Mouse (Mus musculus): ENCODE measurements around the gene Gm10591.
"Not testable (repeated sequence)": the region's sequence is repeated elsewhere in the genome, so short reads cannot be mapped to it uniquely, and the experiment has no call there.

Gene Gm10591

DNA sequence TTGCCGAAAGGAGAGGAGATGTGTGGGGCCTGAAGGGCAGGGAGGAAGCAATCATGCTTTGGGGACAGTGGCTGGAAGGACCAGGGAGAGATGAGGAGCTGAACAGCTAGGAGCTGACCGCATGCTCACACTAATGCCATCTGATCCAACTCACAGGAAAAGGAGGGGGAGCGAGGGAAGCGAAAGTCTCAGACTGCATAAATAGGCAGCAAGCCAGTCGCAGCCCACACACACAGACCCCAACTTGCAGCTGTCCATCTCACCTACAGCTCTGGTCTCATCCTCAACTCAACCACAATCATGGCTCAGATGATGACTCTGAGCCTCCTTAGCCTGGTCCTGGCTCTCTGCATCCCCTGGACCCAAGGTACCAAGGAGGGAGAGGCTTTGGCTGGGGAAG lies at the start of gene Gm10591:
Gene Gm10591, plus strand, starts transcription at position 301 of the 400 bp plus-strand sequence.
- not testable (repeated sequence) for DNase-seq

DNA sequence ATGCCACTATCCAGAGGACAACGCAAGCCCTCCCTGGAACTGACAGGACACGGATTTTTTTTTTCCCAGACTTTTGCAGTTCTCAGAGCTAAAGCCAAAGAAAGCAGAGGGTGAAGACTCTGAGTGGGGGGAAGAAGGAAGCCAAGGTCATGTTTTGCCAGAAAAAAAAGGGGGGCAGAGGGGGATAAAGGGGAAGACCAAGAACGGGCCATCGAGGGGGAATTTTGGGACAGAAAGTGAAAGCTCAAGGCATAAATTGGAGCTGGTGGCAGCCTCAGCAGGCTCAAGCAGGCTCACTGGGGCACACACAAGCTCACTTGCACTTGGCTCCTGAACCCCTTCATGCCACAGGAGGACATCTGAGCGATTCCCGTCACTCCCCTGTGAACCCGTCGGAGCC lies 17.4 kb downstream of the Gm10591 start, which contains the start of gene Gm2564:
Gene Gm2564, plus strand, starts transcription at position 301 of the 400 bp plus-strand sequence.
- DNase-seq: not testable (repeated sequence)

DNA sequence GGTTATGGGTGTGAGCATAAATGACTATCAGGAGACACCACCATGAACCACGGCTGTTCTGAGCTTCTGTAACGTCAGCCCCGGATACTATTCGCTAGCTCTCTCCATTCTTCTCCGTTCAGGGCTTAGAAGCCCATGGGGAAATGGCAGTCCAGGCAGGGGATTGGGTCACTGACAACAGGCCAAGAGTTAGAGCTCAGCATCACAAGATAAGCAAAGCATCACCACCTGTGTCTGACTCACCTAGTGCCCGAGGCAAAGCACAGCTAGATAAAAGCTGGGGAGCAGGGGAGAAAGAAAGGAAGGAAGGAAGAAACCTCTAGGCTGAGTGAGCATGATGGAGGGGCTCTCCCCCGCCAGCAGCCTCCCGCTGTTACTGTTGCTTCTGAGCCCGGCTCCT lies 43.0 kb downstream of the Gm10591 start, which contains the start of gene Ccl27b:
Gene Ccl27b, plus strand, starts transcription at position 301 of the 400 bp plus-strand sequence.
- not testable (repeated sequence) for DNase-seq

DNA sequence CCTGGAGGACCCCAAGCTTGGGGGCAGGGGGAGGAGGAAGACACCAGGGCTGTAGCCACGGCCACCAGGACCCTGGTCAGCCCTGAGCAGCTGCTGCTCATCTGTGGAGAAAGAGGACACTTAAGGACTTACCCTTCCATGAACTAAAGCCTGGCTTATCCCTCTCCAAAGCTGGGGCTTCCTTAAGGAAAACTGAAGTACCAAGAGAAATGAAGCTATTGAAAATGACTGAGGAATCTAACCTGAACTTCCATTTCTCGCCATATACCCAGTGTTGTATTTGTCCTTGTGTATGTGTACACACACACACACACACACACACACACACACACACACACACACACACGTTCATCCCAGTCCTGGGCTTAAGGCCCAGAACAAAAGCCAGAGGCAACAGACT lies 49.8 kb downstream of the Gm10591 start, which contains the start of gene Il11ra2:
Gene Il11ra2, minus strand, starts transcription at position 101 of the 400 bp plus-strand sequence.
- DNase-seq: not testable (repeated sequence)
